ENCODE assay signal across 23 mouse cellular contexts in the genomic region with DNA sequence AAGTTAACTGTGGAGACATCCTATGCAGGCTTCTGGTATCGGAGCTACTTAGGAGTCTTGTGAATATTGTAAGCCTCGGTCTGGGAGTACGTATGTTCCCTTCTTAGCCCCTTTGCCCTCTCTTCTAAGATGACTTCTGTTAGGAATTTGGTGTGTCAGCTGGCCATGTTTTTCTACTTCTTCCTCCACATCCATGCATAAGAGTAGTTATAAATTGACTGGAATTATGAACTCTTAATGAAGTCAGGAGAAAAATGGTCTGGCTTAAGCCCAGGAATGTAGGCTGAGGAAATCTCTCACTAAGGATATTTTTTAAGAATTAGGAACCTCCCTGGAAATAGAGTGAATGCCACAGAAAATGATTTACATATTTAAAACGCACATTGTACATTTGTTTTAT. TPM values are rescaled to one million over a fixed set of nuclear protein-coding genes. Genes with fewer than 3 reads are reported as not detected.
DNase-seq lines count a peak whose midpoint lies in the region; ATAC-seq and TF ChIP-seq lines count a peak whose summit lies in the region.
"Had no signal": no experiment of that assay in that cellular context is flagged by ENCODE, and none has a peak within 500 bp of the region (broad histone marks: within the 10 kb centered on the region; RNA-seq: fewer than 3 reads in every experiment).

No protein-coding gene starts in this region.

- no peak for ATAC-seq in kidney, postnatal 0 days (replicated peaks; ENCODE audit: low FRiP score, low read depth)
- no peak for ATAC-seq in lung, embryonic 14.5 days (ENCODE audit: insufficient read depth)
- ATAC-seq in lung, embryonic 16.5 days (ENCODE audit: low read depth): peak; percentile 65
- ATAC-seq: forebrain, embryonic 14.5 days; forebrain, embryonic 16.5 days had no signal

- H3K9ac ChIP-seq in kidney, postnatal 0 days (ENCODE audit: low read depth, low read length): no peak overlapping the region
- no peak overlapping the region for H3K9ac ChIP-seq in lung, embryonic 14.5 days
- no peak overlapping the region for H3K9ac ChIP-seq in lung, embryonic 16.5 days (ENCODE audit: low read length)
- H3K9ac ChIP-seq: embryonic facial prominence, embryonic 12.5 days; embryonic facial prominence, embryonic 15.5 days; forebrain, embryonic 12.5 days had no signal

- TF ChIP-seq CTCF in kidney, postnatal 0 days (IDR thresholded peaks at IDR 0.05; ENCODE audit: low read depth): no peak
- no peak for TF ChIP-seq CTCF in lung, embryonic 14.5 days (IDR thresholded peaks at IDR 0.05; ENCODE audit: low read depth)
- TF ChIP-seq CTCF in lung, adult 2 months (IDR thresholded peaks at IDR 0.05; ENCODE audit: insufficient read depth, low read length): no peak

- H3K9me3 ChIP-seq in kidney, postnatal 0 days (replicated peaks; ENCODE audit: low read length): no peaks in the 10 kb centered on the region
- no peaks in the 10 kb centered on the region for H3K9me3 ChIP-seq in lung, embryonic 14.5 days (ENCODE audit: low read depth, low read length)
- H3K9me3 ChIP-seq in lung, embryonic 16.5 days (ENCODE audit: control insufficient read depth, low read length): no peaks in the 10 kb centered on the region
- H3K9me3 ChIP-seq: embryonic facial prominence, embryonic 12.5 days; embryonic facial prominence, embryonic 15.5 days; forebrain, embryonic 10.5 days; forebrain, embryonic 12.5 days had no signal

- no peaks in the 10 kb centered on the region for H3K36me3 ChIP-seq in kidney, postnatal 0 days (ENCODE audit: insufficient read depth, low read length)
- H3K36me3 ChIP-seq in lung, embryonic 14.5 days (ENCODE audit: insufficient read depth): no peaks in the 10 kb centered on the region
- no peaks in the 10 kb centered on the region for H3K36me3 ChIP-seq in lung, embryonic 16.5 days (ENCODE audit: control insufficient read depth, insufficient read depth, low read length)
- H3K36me3 ChIP-seq: embryonic facial prominence, embryonic 12.5 days; embryonic facial prominence, embryonic 15.5 days; forebrain, embryonic 10.5 days; forebrain, embryonic 12.5 days had no signal

- WGBS in kidney, postnatal 0 days: 73% methylated on average over 4 of the region's 4 CpGs
- 69% methylated on average over 4 of the region's 4 CpGs for WGBS in lung, embryonic 14.5 days
- WGBS in lung, adult 2 months: 89% methylated on average over 4 of the region's 4 CpGs
- WGBS in lung, embryonic 16.5 days: 59% methylated on average over 4 of the region's 4 CpGs

- no peaks in the 10 kb centered on the region for H3K27me3 ChIP-seq in kidney, postnatal 0 days (ENCODE audit: insufficient read depth, low read length)
- no peaks in the 10 kb centered on the region for H3K27me3 ChIP-seq in lung, embryonic 14.5 days (ENCODE audit: insufficient read depth, low read length)
- no peaks in the 10 kb centered on the region for H3K27me3 ChIP-seq in lung, embryonic 16.5 days (ENCODE audit: control insufficient read depth, insufficient read depth, low read depth, low read length)
- H3K27me3 ChIP-seq: embryonic facial prominence, embryonic 12.5 days; embryonic facial prominence, embryonic 15.5 days; forebrain, embryonic 12.5 days had no signal

- no peak overlapping the region for H3K4me3 ChIP-seq in kidney, postnatal 0 days (replicated peaks; ENCODE audit: low read depth, low read length)
- no peak overlapping the region for H3K4me3 ChIP-seq in lung, embryonic 14.5 days (ENCODE audit: low read depth, low read length)
- no peak overlapping the region for H3K4me3 ChIP-seq in lung, adult 2 months (replicated peaks; ENCODE audit: extremely low read depth, low read depth, low read length)
- H3K4me3 ChIP-seq in lung, embryonic 16.5 days (ENCODE audit: low read length): no peak overlapping the region
- H3K4me3 ChIP-seq: embryonic facial prominence, embryonic 12.5 days; embryonic facial prominence, embryonic 15.5 days; erythroblast, embryonic 14.5 days; forebrain, embryonic 10.5 days; forebrain, embryonic 12.5 days had no signal

- TF ChIP-seq POLR2A in lung, adult 2 months (IDR thresholded peaks at IDR 0.05; ENCODE audit: borderline replicate concordance, extremely low read depth, low read depth, low read length): no peak

- no peaks in the 10 kb centered on the region for H3K4me1 ChIP-seq in kidney, postnatal 0 days (replicated peaks; ENCODE audit: insufficient read depth, low read length)
- H3K4me1 ChIP-seq in lung, embryonic 14.5 days (ENCODE audit: insufficient read depth): no peaks in the 10 kb centered on the region
- H3K4me1 ChIP-seq in lung, adult 2 months (ENCODE audit: control insufficient read depth, insufficient read depth, low read length): no peaks in the 10 kb centered on the region
- H3K4me1 ChIP-seq in lung, embryonic 16.5 days (replicated peaks; ENCODE audit: control insufficient read depth, insufficient read depth, low read length): no peaks in the 10 kb centered on the region
- H3K4me1 ChIP-seq: embryonic facial prominence, embryonic 12.5 days; embryonic facial prominence, embryonic 15.5 days; forebrain, embryonic 10.5 days; forebrain, embryonic 12.5 days had no signal

- peak; percentile 50 for DNase-seq in kidney, postnatal 0 days (ENCODE audit: low spot score)
- DNase-seq in kidney, adult 18-20 months: no peak
- peak; percentile 29 for DNase-seq in lung, embryonic 14.5 days
- no peak for DNase-seq in lung, adult 2 months
- no peak for DNase-seq in lung, postnatal 36 days
- DNase-seq: adrenal gland, adult 2 months; adrenal gland, postnatal 10 days; adrenal gland, postnatal 25 days; cerebellum, adult 11 months; cerebellum, adult 18-20 months; cerebellum, adult 8-10 months; cerebellum, adult 9-11 months; cerebellum, postnatal 14 days; cerebellum, postnatal 36 days; embryo, embryonic 11 days had no signal

- H3K27ac ChIP-seq in kidney, postnatal 0 days: no peak overlapping the region
- peak overlapping the region; percentile 54; the same call in 1 of the 2 replicates for H3K27ac ChIP-seq in lung, embryonic 14.5 days (ENCODE audit: low read depth)
- H3K27ac ChIP-seq in lung, embryonic 16.5 days (ENCODE audit: low read length): peak overlapping the region; percentile 61
- H3K27ac ChIP-seq: embryonic facial prominence, embryonic 12.5 days; embryonic facial prominence, embryonic 15.5 days; forebrain, embryonic 10.5 days; forebrain, embryonic 12.5 days had no signal

- H3K4me2 ChIP-seq in kidney, postnatal 0 days (ENCODE audit: low read length): no peak overlapping the region
- no peak overlapping the region for H3K4me2 ChIP-seq in lung, embryonic 14.5 days
- H3K4me2 ChIP-seq in lung, embryonic 16.5 days (ENCODE audit: low read depth, low read length): no peak overlapping the region
- H3K4me2 ChIP-seq: embryonic facial prominence, embryonic 12.5 days; embryonic facial prominence, embryonic 15.5 days; forebrain, embryonic 12.5 days had no signal

RNA-seq across cellular contexts. Expression of gene Vegfd, which starts 34.6 kb away (rescaled TPM):
- polyA plus RNA-seq in kidney, postnatal 0 days (2015; fragmentation: Nextera tagmentation; extraction: Ambion mirVana): 10.9 and 13.3 TPM in 2 replicates
- polyA plus RNA-seq in lung, embryonic 14.5 days (2014; fragmentation: Nextera tagmentation; extraction: Ambion mirVana): 40.1 and 45.0 TPM in 2 replicates
- 14.0 and 23.2 TPM in 2 replicates for polyA plus RNA-seq in lung, adult 2 months (2012; rRNA removed)
- 56.4 and 58.4 TPM in 2 replicates for polyA plus RNA-seq in lung, embryonic 16.5 days (2015; fragmentation: Nextera tagmentation; extraction: Ambion mirVana)
- polyA plus RNA-seq: erythroblast, embryonic 14.5 days had no signal

Comparison
In these comparisons a context has a peak if more than half of its experiments do, and no peak if none do; other contexts are left out.
1. DNase-seq: peak in kidney, postnatal 0 days (single experiment) and lung, embryonic 14.5 days (single experiment); none in kidney, adult 18-20 months (single experiment), lung, adult 2 months (single experiment) and lung, postnatal 36 days (single experiment).